Mouse (Mus musculus) cerebellum, adult 2 months (tissue): ENCODE measurements around the gene Dapl1. TPM values are rescaled to one million over a fixed set of nuclear protein-coding genes. Genes with fewer than 3 reads are reported as not detected.

Source experiments
- DNase-seq, 2 experiments: peaks; one replicate each; pipeline ENCODE4 v3.0.0; 2021
- H3K27ac ChIP-seq: fragments of 200-500 bp; 2 replicates; pipeline ENCODE4 v1.5.1; 2012; ENCODE audit warnings: low read length, control low read depth, inconsistent platforms; ENCODE audit not compliant: insufficient read depth
- H3K27me3 ChIP-seq: fragments of 200-500 bp; 2 replicates; pipeline ENCODE4 v1.6.1; 2012; ENCODE audit warnings: inconsistent platforms, mild to moderate bottlenecking, low read length, moderate library complexity; ENCODE audit not compliant: control insufficient read depth, insufficient read depth
- H3K4me1 ChIP-seq: fragments of 200-500 bp; 2 replicates; pipeline ENCODE4 v1.6.1; 2011; ENCODE audit warnings: low read length; ENCODE audit not compliant: control insufficient read depth, insufficient read depth
- H3K4me3 ChIP-seq: fragments of 200-500 bp; replicated peaks from 2 replicates; pipeline ENCODE3; 2011; ENCODE audit warnings: mild to moderate bottlenecking, low read depth, low read length, control low read depth; ENCODE audit not compliant: insufficient read depth
- CTCF ChIP-seq: fragments of 200-500 bp; IDR thresholded peaks from 2 replicates; pipeline ENCODE4 v1.5.1; 2011; ENCODE audit warnings: low read depth, mild to moderate bottlenecking, control low read depth, low read length, moderate library complexity, borderline replicate concordance; ENCODE audit not compliant: insufficient read depth
- POLR2A ChIP-seq: fragments of 200-500 bp; IDR thresholded peaks from 2 replicates; pipeline ENCODE4 v1.6.1; 2011; ENCODE audit warnings: low read length, control low read depth, borderline replicate concordance; ENCODE audit not compliant: insufficient read depth
- WGBS: fragments of 180-500 bp; shearing (Covaris S2); methylation state at CpG from one replicate; pipeline ENCODE4 v1.1.7; 2018; 5-methylcytosine and 5-hydroxymethylcytosine counted together
- polyA plus RNA-seq: library from polyadenylated mRNA; depleted of rRNA; stranded (reverse); fragments of >200 nt; gene quantifications from 2 replicates; pipeline ENCODE4 v1.2.3, GENCODE M21; 2012

The Dapl1 gene
- polyA plus RNA-seq, 1 experiment: 0.69 TPM

GRCm38 (mm10) chr2:59509061-59509460, 24.6 kb downstream of the Dapl1 start:
- DNase-seq: no peak
- Histone ChIP-seq H3K27ac (no peak overlapping the region), H3K27me3 (no peaks in the 10 kb centered on the region), H3K4me1 (peaks cover 10% of the 10 kb centered on the region; the same call in 1 of the 2 replicates), H3K4me3 (no peak overlapping the region)
- 92% methylated on average over 4 of the region's 4 CpGs for WGBS
- TF ChIP-seq POLR2A: no peak
- TF ChIP-seq CTCF: no peak

DNA sequence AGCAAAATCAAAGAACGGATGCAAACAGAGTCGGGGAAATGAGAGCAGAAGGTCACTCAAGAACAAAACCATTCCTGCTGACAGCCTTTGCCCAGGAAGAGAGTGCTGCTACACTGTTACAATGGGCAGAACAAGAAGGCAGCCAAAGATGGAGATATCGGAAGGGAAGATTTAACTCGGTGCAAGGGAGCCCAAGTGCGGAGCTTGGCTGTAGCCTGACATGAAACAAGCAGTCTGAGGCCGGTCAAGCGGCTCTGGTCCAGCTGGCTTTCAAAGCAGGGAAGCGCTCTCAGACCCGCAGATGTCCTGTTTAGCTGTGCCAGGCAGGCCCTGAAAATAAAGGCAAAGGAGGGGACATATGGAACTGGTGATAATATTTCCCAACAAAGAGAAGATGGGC, 26.0 kb downstream of the Dapl1 start:
- no peak for TF ChIP-seq POLR2A
- TF ChIP-seq CTCF: no peak
- DNase-seq: peak; percentile 84 to 92
- 4% methylated on average over 9 of the region's 9 CpGs for WGBS
- Histone ChIP-seq H3K4me3 (peak overlapping the region; percentile 0), H3K4me1 (peaks cover 10% of the 10 kb centered on the region; the same call in 1 of the 2 replicates), H3K27me3 (no peaks in the 10 kb centered on the region), H3K27ac (peak overlapping the region; percentile 53; the same call in 1 of the 2 replicates)

DNA sequence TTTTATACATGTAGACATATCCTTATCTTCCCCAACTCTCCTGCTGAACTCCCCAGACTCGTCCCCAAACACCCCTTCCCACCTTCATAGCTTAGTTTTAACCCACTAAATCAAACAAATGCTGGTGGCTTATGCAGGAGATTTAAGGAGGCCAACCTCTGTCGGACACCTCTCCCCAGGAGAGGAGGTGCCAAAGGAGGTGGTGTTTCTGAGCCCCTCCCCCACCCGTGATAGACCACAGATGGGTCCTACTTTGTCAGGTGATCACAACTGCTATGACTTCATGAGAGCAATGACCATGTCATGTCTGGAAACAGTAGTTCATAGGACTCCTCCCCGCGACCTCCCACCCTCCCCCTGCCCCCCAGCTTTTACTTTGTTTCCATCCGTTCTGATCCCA, 26.4 kb downstream of the Dapl1 start:
- Histone ChIP-seq H3K27ac (no peak overlapping the region), H3K4me3 (no peak overlapping the region), H3K27me3 (no peaks in the 10 kb centered on the region), H3K4me1 (peaks cover 10% of the 10 kb centered on the region; the same call in 1 of the 2 replicates)
- WGBS: 47% methylated on average over 6 of the region's 6 CpGs
- TF ChIP-seq CTCF (no peak), POLR2A (no peak)
- peak in 1 of 2 experiments; percentile 28 for DNase-seq

DNA sequence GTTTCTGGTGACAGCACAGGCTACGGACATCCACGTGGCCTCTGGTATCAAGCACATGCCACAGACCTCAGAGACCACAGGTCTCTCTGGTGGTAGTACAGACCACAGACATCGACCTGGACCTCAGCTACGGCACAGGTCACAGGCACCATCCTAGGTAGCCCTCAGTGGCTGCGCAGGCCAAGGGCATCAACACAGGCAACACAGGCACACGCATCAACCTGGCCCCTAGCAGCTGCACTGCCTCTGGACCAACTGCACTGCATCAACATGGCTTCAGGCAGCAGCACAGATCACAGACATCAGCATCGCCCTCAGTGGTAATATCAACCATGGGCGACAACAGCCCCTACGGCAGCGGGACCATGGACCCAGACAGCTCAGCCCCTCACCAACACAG, 36.2 kb downstream of the Dapl1 start:
- no peak for DNase-seq
- WGBS: 97% methylated on average over 10 of the region's 10 CpGs
- TF ChIP-seq POLR2A (no peak), CTCF (no peak)

DNA sequence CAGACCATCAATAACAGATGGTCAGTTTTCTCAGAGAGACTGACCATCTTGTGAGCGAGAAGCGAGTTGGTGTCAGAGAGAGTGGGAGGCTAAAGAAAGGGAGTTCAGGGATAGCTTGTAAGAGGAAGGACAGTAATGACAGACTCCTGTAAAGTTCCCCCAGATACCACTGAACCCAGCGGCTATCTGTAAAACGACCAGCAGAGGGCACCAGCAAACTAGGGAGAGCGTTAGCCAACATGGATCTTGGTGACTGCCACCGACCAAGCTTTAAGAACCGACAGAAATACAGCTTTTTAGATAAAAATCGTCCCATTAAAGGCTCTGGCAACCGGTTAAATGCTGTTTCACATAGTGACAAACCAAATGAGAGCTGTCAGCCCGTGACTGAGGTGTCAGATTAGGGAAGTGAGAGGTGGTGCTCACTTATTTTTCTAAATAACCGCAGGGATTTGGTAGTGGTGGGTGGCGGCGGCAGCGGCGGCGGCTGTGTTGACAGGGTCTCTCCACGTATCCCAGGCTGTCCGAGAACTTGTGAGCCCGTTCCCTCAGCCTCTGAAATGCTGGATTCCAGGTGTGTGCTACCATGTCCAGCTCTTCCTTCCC, 37.7 kb downstream of the Dapl1 start:
- Histone ChIP-seq H3K27me3 (no peaks in the 10 kb centered on the region), H3K4me1 (0 out of 2 replicates have a peak, but pooled peaks cover 2% of the 10 kb centered on the region), H3K27ac (no peak overlapping the region), H3K4me3 (peak overlapping the region; percentile 16)
- peak; percentile 74 to 84 for DNase-seq
- 15% methylated on average over 19 of the region's 19 CpGs for WGBS
- peak; percentile 83 for TF ChIP-seq CTCF
- no peak for TF ChIP-seq POLR2A

More for the DNA sequence above, 36.2 kb downstream of the Dapl1 start:
- Histone ChIP-seq H3K4me3 (no peak overlapping the region), H3K27ac (no peak overlapping the region), H3K4me1 (0 out of 2 replicates have a peak, but pooled peaks cover 2% of the 10 kb centered on the region), H3K27me3 (no peaks in the 10 kb centered on the region)

DNA sequence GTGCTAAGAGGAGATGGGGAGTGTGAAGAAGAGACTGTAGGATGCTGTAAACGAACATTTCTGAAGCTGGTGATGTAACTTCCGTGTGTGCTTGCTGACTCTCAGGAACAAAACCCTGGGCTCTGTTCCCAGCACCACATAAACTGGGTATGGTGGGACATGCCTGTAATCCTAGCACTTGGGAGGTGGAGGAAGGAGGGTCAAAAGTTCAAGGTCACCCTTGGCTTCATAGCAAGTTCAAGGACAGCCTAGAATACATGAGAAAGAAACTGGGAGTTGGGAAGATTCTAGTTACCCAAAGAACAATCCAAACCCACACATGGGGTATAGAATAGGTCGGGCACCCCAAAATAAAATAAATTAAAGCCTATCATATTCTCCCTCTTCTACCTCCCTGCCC, 39.1 kb downstream of the Dapl1 start:
- Histone ChIP-seq H3K4me3 (no peak overlapping the region), H3K4me1 (0 out of 2 replicates have a peak, but pooled peaks cover 2% of the 10 kb centered on the region), H3K27ac (no peak overlapping the region), H3K27me3 (no peaks in the 10 kb centered on the region)
- TF ChIP-seq POLR2A (no peak), CTCF (no peak)
- no peak for DNase-seq
- WGBS: 92% methylated on average over 3 of the region's 3 CpGs

DNA sequence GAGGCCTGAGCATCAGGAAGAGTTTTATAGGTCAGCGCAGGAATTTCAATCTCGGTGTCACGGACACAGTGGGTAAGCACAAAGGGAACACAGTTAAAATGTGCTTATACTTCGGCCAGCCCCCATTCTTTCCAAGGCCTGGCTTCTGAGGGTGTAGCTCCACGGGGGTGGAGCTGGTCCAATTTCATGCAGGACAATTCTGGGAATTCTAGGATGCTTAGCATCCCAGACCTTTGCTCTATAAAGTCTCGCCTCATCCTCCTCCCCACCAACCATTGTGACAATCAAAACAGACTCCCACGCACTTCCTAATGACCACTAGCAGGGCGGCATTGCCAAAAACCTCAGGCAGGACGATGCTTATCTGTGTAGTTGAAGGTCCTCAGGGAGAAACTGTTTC, 42.4 kb downstream of the Dapl1 start:
- no peak for TF ChIP-seq CTCF
- 65% methylated on average over 9 of the region's 9 CpGs for WGBS
- H3K27me3 ChIP-seq: no peaks in the 10 kb centered on the region
- peaks cover 7% of the 10 kb centered on the region; the same call in 1 of the 2 replicates for H3K4me1 ChIP-seq
- no peak overlapping the region for H3K4me3 ChIP-seq
- DNase-seq: no peak
- H3K27ac ChIP-seq: no peak overlapping the region

- WGBS: 72% methylated on average over 17 of the region's 17 CpGs
- Histone ChIP-seq H3K27ac (no peak overlapping the region), H3K4me3 (no peak overlapping the region), H3K4me1 (peaks cover 12% of the 10 kb centered on the region), H3K27me3 (no peaks in the 10 kb centered on the region)
- no peak for DNase-seq
- TF ChIP-seq CTCF (no peak), POLR2A (no peak)
These were observed 45.2 kb downstream of the Dapl1 start for GRCm38 (mm10) chr2:59529574-59530080.
